Mouse (Mus musculus): ENCODE data around the gene Rapgef3.

- peak; percentile 99 for TF ChIP-seq SMC3 (IDR thresholded peaks at IDR 0.05; ENCODE audit: low read depth, low read length)
- TF ChIP-seq KAT2A (IDR thresholded peaks at IDR 0.05; ENCODE audit: insufficient replicate concordance, low read length), result no peak
- peak; percentile 29; the same call in 1 of the 2 replicates for TF ChIP-seq POLR2A (IDR thresholded peaks at IDR 0.05; ENCODE audit: low read depth, low read length)
- 0 out of 2 replicates have a peak, but pooled peaks have one; percentile 8 for TF ChIP-seq ELF1 (IDR thresholded peaks at IDR 0.05; ENCODE audit: low read depth, low read length)
- no peak for TF ChIP-seq EP300 (IDR thresholded peaks at IDR 0.05; ENCODE audit: low read length)
- no peak; the same call in 1 of the 2 replicates for TF ChIP-seq RCOR1 (conservative IDR thresholded peaks at IDR 0.05; ENCODE audit: low read depth, low read length)
- TF ChIP-seq GABPA (IDR thresholded peaks at IDR 0.05; ENCODE audit: insufficient replicate concordance, low read depth, low read length), result no peak
These were observed 49.8 kb downstream of the Rapgef3 start for GRCm38 (mm10) chr15:97717861-97718534.
